Mouse (Mus musculus) thymus, postnatal 14 days (tissue): ENCODE results near the gene Slc2a1.

Source experiments
- DNase-seq: peaks from one replicate; pipeline ENCODE4 v3.0.0; 2021

Gene Slc2a1

DNA sequence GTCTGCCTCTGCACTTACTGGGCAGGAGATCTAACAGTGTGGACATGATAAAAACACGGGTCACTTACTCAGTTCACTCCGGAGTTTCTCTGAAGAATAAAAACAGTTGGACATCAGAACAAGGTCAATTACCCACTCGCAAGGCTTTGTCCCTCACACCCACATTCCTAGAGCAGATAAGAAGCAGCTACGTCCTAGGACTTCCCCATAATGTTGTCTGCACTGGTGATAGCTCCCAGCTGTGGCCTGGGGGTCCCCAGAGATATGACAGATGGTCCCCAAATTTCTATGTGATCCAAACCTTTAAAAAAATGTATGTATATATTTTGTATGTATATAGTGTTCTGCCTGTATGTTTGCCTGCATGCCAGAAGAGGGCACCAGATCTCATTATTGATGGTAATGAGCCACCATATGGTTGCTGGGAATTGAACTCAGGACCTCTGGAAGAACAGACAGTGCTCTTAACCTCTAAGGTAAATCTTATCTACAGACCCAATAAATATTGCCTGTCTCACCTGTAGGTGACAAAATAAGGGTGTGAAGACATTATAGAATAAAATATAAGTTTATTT, 71.7 kb downstream of the Slc2a1 start:
- no peak for DNase-seq

DNA sequence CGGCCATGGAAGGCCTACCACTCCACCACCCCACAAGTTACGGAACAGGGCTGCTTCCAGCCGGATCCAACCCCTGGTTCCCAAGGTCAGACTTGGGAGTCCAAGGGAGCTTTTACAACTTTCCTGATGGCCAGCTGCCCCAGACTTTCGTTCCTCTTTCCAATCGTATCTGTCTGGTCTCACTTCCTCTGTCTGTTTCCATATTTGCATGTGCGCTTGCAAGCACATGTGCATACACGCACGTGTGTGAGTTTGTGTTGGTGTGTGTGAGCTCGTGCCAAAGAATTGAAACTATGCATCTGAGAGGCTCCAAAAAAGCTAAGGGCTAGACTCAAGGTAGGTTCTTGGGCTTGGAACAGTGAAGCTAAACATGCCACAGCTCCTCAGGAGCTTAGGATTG, 72.9 kb downstream of the Slc2a1 start:
- DNase-seq = no peak

DNA sequence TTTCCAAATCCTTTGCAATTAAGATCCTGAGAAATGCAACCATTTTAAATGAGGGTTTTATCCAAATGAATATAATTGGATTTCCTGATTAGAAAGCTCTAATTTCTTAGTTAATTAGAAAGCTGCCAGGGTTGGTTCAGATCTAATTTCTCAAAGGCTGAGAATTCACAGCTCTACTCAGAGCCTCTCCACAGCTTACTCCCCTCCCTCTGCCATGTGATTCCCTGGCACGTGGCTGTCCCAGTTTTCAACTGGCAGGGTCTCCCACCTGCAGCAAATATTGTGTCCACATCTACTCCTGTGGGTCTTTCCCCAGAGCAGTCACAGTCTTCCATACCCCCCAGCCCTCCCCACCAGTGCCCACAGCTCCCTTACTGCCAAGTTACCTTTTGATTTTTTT, 75.0 kb downstream of the Slc2a1 start:
- no peak for DNase-seq

DNA sequence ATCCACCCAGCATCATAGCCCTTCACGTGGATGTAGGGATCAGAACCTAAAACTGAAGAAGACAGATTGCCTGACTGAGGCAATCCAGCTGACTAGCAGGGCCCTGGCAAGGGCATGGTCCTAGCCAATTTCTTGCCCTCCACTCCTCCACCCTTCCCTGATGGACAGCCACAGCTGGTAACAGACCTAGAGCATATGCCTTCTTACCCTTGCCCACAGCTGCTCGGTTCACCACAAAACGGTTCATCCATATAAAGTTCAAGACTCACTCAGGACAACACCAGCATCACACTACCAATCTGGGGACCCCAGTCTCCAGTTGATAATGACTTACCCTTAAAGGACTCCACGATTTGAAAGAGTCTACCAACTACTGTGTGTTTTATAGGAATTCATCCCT, 77.3 kb downstream of the Slc2a1 start:
- DNase-seq = no peak
